8 mouse cellular contexts compared by ENCODE assay signal in the genomic region with DNA sequence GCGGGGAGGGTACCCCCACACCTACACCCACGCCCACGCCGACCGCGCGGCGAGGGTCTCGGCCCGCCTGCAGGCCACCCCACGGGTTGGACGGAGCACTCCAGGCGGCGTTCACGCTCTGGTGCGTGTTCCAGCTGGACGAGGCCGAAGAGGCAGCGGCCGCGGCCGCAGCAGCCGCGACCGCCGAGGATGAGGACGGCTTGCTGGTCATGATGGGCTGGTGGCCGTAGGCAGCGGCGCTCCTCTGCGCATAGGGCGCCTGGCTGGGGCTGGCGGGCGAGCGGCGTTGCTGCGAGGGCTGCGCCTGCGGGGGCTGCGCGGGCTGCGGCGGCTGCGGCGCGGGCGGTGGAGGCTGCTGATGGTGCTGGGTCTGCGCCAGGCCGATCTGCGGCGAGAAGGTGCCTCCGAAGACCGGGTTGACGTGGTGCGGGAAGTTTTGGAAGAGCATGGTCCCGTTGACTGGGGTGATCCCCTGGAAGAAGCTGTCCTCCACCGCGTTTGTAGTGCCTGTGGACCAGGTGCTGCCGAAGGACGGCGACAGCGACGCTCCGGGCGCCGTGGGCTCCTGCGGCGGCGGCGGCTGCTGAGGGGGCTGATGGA. TPM values are rescaled to one million over a fixed set of nuclear protein-coding genes. Genes with fewer than 3 reads are reported as not detected.
DNase-seq lines count a peak whose midpoint lies in the region; ATAC-seq lines count a peak whose summit lies in the region.

No protein-coding gene starts in this region.

- DNase-seq in CD4-positive helper T cell, adult 2 months (ENCODE audit: low read depth, low spot score): peak; percentile 34
- peak; percentile 81 for DNase-seq in adrenal gland, adult 2 months
- DNase-seq in embryo, embryonic 9.5 days (ENCODE audit: extremely low spot score): peak; percentile 60
- no peak for DNase-seq in heart, embryonic 10.5 days (ENCODE audit: low spot score)
- DNase-seq in neural tube, embryonic 10.5 days (ENCODE audit: extremely low spot score, low spot score): peak; percentile 81
- peak; percentile 88 for DNase-seq in testis, postnatal 10 days (ENCODE audit: low spot score)

- peaks cover 35% of the 10 kb centered on the region for H3K27me3 ChIP-seq in heart, embryonic 10.5 days (ENCODE audit: insufficient read depth, poor library complexity, severe bottlenecking)
- H3K27me3 ChIP-seq in kidney, embryonic 15.5 days: peaks cover 34% of the 10 kb centered on the region
- peaks cover 47% of the 10 kb centered on the region for H3K27me3 ChIP-seq in liver, embryonic 16.5 days (ENCODE audit: control insufficient read depth, insufficient read depth, low read depth, low read length)

- H3K9me3 ChIP-seq in heart, embryonic 10.5 days: no peaks in the 10 kb centered on the region
- H3K9me3 ChIP-seq in kidney, embryonic 15.5 days (replicated peaks): no peaks in the 10 kb centered on the region
- no peaks in the 10 kb centered on the region for H3K9me3 ChIP-seq in liver, embryonic 16.5 days (replicated peaks; ENCODE audit: control insufficient read depth, low read length)

- peak overlapping the region; percentile 84 for H3K4me3 ChIP-seq in heart, embryonic 10.5 days
- peak overlapping the region; percentile 60 for H3K4me3 ChIP-seq in kidney, embryonic 15.5 days (replicated peaks)
- H3K4me3 ChIP-seq in liver, embryonic 16.5 days (ENCODE audit: low read depth, low read length): peak overlapping the region; percentile 69

- ATAC-seq in kidney, embryonic 15.5 days (replicated peaks; ENCODE audit: low FRiP score): peak; percentile 78
- ATAC-seq in liver, embryonic 16.5 days (ENCODE audit: low read depth): no peak

- H3K36me3 ChIP-seq in heart, embryonic 10.5 days: no peaks in the 10 kb centered on the region
- H3K36me3 ChIP-seq in kidney, embryonic 15.5 days: no peaks in the 10 kb centered on the region
- peaks cover 7% of the 10 kb centered on the region for H3K36me3 ChIP-seq in liver, embryonic 16.5 days (ENCODE audit: control insufficient read depth, insufficient read depth)

- H3K27ac ChIP-seq in heart, embryonic 10.5 days: peak overlapping the region; percentile 89
- peak overlapping the region; percentile 83; the same call in 1 of the 2 replicates for H3K27ac ChIP-seq in kidney, embryonic 15.5 days
- peak overlapping the region; percentile 62 for H3K27ac ChIP-seq in liver, embryonic 16.5 days (ENCODE audit: low read length)

- H3K4me1 ChIP-seq in heart, embryonic 10.5 days: peaks cover 12% of the 10 kb centered on the region
- H3K4me1 ChIP-seq in kidney, embryonic 15.5 days: peaks cover 22% of the 10 kb centered on the region
- H3K4me1 ChIP-seq in liver, embryonic 16.5 days (ENCODE audit: control insufficient read depth, low read depth, low read length): peaks cover 27% of the 10 kb centered on the region

- H3K4me2 ChIP-seq in kidney, embryonic 15.5 days: peak overlapping the region; percentile 95
- peak overlapping the region; percentile 91 for H3K4me2 ChIP-seq in liver, embryonic 16.5 days (ENCODE audit: low read depth, low read length)

- H3K9ac ChIP-seq in kidney, embryonic 15.5 days: peak overlapping the region; percentile 40
- peak overlapping the region; percentile 62 for H3K9ac ChIP-seq in liver, embryonic 16.5 days (ENCODE audit: low read depth, low read length)

- under 1% methylated on average over 70 of the region's 70 CpGs for WGBS in heart, embryonic 10.5 days
- under 1% methylated on average over 62 of the region's 70 CpGs for WGBS in kidney, embryonic 15.5 days
- WGBS in liver, embryonic 16.5 days (ENCODE audit: insufficient replicate concordance): 1% methylated on average over 70 of the region's 70 CpGs

RNA-seq across cellular contexts. Expression of a gene that starts 33.1 kb away (rescaled TPM):
- total RNA-seq in adrenal gland, adult 2 months (2021): 100 to 1,000 TPM in 1 of 2 experiments, 10 to 100 TPM in 1; 97.0 to 117 TPM
- polyA plus RNA-seq in adrenal gland, adult 2 months (2012; rRNA removed): 42.9 and 77.8 TPM in 2 replicates
- polyA plus RNA-seq in heart, embryonic 10.5 days (2016; fragmentation: Nextera tagmentation; extraction: Ambion mirVana): 79.0 and 95.9 TPM in 2 replicates
- polyA plus RNA-seq in kidney, embryonic 15.5 days (2015; fragmentation: Nextera tagmentation; extraction: Ambion mirVana): 88.4 and 95.6 TPM in 2 replicates
- polyA plus RNA-seq in liver, embryonic 16.5 days (2015; fragmentation: Nextera tagmentation; extraction: Ambion mirVana): 143 and 145 TPM in 2 replicates

RNA-seq across cellular contexts. Expression of a gene that starts 34.2 kb away (rescaled TPM):
- 10 to 100 TPM; 17.0 to 17.2 TPM for total RNA-seq in adrenal gland, adult 2 months (2021)
- polyA plus RNA-seq in adrenal gland, adult 2 months (2012; rRNA removed): 26.4 and 31.4 TPM in 2 replicates
- polyA plus RNA-seq in heart, embryonic 10.5 days (2016; fragmentation: Nextera tagmentation; extraction: Ambion mirVana): 2.6 and 3.7 TPM in 2 replicates
- 1.2 TPM in 2 replicates for polyA plus RNA-seq in kidney, embryonic 15.5 days (2015; fragmentation: Nextera tagmentation; extraction: Ambion mirVana)
- 3.7 and 3.8 TPM in 2 replicates for polyA plus RNA-seq in liver, embryonic 16.5 days (2015; fragmentation: Nextera tagmentation; extraction: Ambion mirVana)
